Mouse (Mus musculus) cortical plate, adult 2 months (tissue): ENCODE results near the gene Tspan18. TPM values are rescaled to one million over a fixed set of nuclear protein-coding genes. Genes with fewer than 3 reads are reported as not detected.

ENCODE experiments used
- H3K27ac ChIP-seq: fragments of 200-500 bp; 2 replicates; pipeline ENCODE4 v1.5.1; 2012; ENCODE audit warnings: low read length, control low read depth, inconsistent platforms; ENCODE audit not compliant: insufficient read depth
- H3K4me1 ChIP-seq: fragments of 200-500 bp; 2 replicates; pipeline ENCODE4 v1.6.1; 2011; ENCODE audit warnings: low read length; ENCODE audit not compliant: control insufficient read depth, insufficient read depth
- H3K4me3 ChIP-seq: fragments of 200-500 bp; 2 replicates; pipeline ENCODE4 v1.5.1; 2011; ENCODE audit warnings: mild to moderate bottlenecking, low read length, control low read depth; ENCODE audit not compliant: insufficient read depth
- CTCF ChIP-seq: fragments of 200-500 bp; IDR thresholded peaks from 2 replicates; pipeline ENCODE4 v1.5.1; 2011; ENCODE audit warnings: mild to moderate bottlenecking, control low read depth, low read length; ENCODE audit not compliant: insufficient read depth; ENCODE audit errors: extremely low read depth
- POLR2A ChIP-seq: fragments of 200-500 bp; IDR thresholded peaks from 2 replicates; pipeline ENCODE4 v1.6.1; 2011; ENCODE audit warnings: mild to moderate bottlenecking, low read length, control low read depth; ENCODE audit not compliant: insufficient read depth; ENCODE audit errors: extremely low read depth
- polyA plus RNA-seq: library from polyadenylated mRNA; depleted of rRNA; stranded (reverse); fragments of >200 nt; gene quantifications from 2 replicates; pipeline ENCODE4 v1.2.3, GENCODE M21; 2012

The Tspan18 gene
- polyA plus RNA-seq, 1 experiment = 1.7 TPM

DNA sequence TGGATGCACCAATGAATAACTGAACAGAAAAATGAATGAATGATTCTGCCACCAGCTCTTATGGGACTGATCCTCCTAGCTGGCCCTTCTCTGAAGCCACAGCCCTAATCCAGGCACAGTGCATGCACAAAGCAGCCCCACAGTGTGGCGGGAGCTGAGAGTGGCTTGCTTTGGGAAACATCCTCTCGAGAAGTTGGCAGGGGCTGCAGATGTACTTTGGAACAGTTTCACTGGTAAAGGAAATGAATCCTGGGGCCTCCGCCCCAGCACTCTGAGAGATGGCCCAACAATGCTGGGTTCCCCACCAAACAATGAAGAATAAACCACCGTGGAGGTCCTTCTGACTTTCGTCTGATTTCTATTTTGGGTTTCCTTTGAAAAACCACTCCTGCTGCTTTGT lies 64.2 kb downstream of the Tspan18 start:
- no peak for TF ChIP-seq CTCF
- no peak for TF ChIP-seq POLR2A
- H3K27ac ChIP-seq = no peak overlapping the region
- no peaks in the 10 kb centered on the region for H3K4me1 ChIP-seq

DNA sequence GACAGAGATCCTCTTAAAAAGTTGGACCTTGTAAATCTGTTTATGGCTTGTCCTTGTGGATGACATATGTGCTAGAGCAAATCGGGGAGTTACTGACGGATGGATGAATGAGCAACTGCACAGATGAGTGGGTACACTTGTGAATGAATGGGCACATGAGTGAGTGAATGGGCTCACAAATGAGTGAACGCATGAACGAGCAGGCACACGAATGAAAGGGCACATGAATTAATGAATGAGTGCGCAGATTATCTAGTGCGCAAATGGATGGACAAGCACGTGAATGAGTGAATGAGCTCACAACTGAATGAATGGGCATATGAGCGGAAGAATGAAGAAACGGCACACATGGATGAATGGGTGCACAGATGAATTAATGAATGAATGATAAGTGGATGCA lies 64.7 kb downstream of the Tspan18 start:
- Histone ChIP-seq H3K4me3 (no peak overlapping the region), H3K27ac (no peak overlapping the region), H3K4me1 (no peaks in the 10 kb centered on the region)
- TF ChIP-seq CTCF = no peak
- no peak for TF ChIP-seq POLR2A

More for the DNA sequence above, 64.2 kb downstream of the Tspan18 start:
- H3K4me3 ChIP-seq = no peak overlapping the region

DNA sequence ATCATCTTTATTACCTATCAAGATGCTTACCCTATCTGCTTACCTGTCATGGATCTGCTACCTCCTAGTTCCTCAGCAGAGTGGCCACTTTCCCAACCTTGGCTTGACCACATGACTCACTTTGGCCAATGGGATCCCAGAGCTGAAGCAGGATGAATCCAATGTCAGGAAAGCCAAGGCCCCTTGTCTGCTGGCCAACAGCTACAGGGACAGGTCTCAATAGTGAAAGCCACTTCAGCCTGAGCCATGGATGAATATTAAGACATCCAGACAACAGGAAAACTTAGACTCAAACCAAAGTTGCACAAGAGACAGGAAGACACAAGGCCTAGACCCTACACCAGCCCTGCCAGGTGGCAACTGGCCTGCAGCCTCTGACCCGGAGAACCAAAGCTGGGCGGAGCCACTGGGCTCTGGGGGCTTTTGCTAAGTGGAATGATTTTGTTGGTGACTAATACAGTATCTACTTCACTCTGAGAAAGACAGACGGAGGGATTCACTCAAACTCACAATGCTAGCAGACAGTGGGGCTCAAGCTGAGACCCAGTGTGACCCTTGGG lies 65.5 kb downstream of the Tspan18 start:
- no peak overlapping the region for H3K4me3 ChIP-seq
- no peaks in the 10 kb centered on the region for H3K4me1 ChIP-seq
- no peak for TF ChIP-seq POLR2A
- no peak for TF ChIP-seq CTCF
- no peak overlapping the region for H3K27ac ChIP-seq

DNA sequence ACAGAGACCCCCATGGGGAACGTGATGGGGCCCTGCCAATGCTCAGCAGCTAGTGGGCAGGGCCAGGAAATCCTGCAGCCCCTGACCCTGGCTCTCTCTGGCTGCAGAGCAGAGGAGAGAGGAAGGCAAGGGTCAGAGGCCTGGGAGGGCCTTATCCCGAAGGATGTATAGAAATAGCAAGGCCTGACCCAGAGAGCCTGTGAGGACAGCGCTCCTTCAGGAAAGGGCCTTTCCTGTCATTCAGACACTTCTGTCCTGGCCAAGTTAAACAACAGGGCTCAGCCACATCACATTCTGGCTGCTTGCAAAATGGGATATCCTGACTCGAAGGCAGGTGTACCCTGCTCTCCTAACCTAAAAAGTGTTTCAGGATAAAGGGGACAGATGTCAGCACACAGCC lies 66.5 kb downstream of the Tspan18 start:
- no peaks in the 10 kb centered on the region for H3K4me1 ChIP-seq
- H3K4me3 ChIP-seq = no peak overlapping the region
- TF ChIP-seq CTCF = no peak
- H3K27ac ChIP-seq = no peak overlapping the region

DNA sequence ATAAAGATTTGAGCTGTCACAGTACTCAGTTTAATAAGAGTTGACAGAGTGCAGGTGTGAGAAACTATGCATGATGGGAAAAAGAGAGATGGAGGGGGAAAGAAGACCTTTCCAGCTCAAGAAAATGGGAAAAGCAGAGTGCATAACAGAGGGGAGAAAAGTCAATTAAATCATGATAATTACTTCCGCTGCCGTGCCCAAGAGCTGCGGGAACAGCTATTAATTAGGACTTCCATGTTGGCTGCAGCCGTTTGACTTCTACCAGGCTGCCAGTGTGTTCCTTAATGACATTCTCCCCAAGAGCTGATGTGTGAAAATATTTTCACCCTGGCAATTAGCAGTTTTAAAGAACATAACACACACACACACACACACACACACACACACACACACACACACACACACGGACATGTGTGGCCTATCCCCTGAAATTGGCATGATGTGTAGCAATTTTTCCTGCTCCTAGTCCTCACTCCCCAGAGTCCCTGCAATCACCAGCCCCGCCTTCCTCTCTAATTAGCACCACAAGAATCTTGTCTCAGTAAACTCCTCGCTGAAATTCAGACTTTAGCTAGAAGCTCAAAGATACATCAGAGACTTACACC lies 67.6 kb downstream of the Tspan18 start:
- TF ChIP-seq CTCF = no peak
- TF ChIP-seq POLR2A = no peak
- Histone ChIP-seq H3K27ac (no peak overlapping the region), H3K4me1 (no peaks in the 10 kb centered on the region), H3K4me3 (no peak overlapping the region)

DNA sequence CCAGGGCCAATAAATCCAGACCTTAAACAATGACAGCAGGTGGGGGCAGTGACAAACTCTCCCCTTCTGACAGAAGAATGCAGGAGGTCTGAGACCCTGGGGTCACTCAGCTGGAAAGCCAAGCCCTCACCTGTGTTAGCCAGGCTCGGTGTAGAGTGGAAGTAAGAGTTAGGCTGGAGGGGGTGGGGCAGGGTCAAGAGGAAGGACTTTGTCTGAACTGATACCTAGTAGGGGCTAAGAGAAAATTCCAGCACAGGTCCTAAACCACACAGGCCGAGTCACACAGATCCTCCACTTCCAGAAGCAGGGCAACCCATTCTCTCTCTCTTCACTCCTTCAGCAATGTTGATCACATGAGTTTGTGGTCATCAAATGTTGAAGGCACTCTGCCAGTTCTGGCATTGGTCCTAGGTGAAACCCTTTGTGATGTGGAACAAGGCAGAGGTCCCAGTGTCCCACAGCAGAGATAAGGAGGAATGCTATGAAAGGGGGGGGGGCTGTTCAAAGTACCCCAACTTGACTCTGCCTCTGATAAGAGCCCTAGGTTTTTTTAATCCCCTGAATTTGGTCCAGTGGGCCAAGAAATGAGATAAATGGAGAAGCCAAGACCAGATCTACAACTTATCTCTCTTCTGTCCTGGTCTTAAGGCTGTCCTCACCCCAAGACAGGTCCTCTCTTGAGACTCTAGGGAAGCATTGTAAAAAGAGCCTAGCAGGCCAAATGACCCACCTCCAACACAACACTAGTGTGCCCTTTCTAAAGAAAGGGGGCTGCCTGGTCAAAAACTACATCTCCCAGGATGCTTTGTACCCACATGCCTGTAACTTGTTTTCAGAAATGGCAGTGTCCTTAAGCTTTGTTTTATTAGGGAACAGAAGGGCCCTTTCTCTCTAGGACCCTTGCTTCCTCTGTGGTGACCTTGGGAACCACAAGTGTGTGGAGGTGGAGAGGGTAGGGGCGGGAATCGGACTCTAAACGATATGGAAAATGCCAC lies 71.7 kb downstream of the Tspan18 start:
- Histone ChIP-seq H3K4me1 (no peaks in the 10 kb centered on the region), H3K4me3 (no peak overlapping the region), H3K27ac (no peak overlapping the region)
- TF ChIP-seq CTCF (no peak), POLR2A (no peak)

DNA sequence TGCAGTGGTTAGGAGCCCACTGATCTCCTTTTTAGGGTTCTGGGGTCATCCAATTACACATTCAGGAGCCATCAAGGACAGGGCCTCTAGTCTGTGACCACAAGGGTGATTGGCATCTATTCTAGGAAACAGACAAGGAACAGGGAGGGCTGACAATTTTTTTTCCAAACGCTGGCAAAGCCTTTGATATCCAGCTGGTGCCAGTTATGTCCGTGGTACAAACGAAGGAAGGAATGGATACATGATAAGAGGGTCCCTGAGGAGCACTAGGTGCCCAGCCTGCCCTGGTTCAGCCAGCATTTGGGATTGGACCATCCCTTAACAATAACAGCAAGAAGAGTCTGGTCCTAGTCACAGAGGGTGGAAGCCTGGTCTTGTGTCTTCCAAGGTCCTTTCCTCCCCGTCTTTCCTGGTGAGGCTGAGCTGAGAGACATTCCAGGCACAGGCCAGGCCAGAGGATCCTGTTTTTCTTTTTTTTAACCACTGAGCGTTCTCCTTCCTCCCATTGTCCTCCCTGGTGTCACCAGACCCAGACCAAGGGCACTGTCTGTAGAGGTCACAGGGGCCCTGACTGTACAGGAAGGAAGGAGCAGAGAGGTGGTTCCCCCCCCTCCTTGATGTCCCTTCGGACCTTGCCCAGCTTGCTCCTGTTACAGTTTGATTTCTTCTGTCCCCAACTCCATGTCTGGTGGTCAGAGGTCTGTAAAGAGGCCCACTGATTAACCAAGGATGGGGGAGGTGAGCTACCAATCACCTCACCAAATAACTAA lies 72.6 kb downstream of the Tspan18 start:
- H3K4me3 ChIP-seq = no peak overlapping the region
- TF ChIP-seq CTCF (no peak), POLR2A (no peak)
- H3K4me1 ChIP-seq = no peaks in the 10 kb centered on the region
- no peak overlapping the region for H3K27ac ChIP-seq

DNA sequence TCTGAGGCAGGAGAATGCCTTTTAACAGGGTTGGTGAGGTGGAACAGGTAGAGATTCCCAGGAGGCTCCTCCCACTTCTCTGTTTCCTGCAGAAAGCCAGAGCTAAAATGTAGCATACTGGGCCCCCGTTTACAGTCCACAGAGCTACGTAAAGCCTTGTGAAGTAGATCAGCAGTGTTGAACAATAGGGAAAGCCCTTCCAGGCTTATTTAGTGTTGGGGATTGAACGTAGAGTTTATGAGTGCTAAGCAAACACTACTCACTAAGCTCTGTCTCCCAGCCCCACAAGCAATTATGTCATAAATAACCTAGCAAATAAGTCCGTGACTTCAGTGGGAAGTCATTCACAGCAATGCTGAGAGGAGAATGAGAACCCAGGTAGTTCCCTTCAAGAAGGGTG lies 76.7 kb downstream of the Tspan18 start:
- no peaks in the 10 kb centered on the region for H3K4me1 ChIP-seq
- TF ChIP-seq CTCF = no peak
- no peak for TF ChIP-seq POLR2A
- H3K4me3 ChIP-seq = no peak overlapping the region
- no peak overlapping the region for H3K27ac ChIP-seq

DNA sequence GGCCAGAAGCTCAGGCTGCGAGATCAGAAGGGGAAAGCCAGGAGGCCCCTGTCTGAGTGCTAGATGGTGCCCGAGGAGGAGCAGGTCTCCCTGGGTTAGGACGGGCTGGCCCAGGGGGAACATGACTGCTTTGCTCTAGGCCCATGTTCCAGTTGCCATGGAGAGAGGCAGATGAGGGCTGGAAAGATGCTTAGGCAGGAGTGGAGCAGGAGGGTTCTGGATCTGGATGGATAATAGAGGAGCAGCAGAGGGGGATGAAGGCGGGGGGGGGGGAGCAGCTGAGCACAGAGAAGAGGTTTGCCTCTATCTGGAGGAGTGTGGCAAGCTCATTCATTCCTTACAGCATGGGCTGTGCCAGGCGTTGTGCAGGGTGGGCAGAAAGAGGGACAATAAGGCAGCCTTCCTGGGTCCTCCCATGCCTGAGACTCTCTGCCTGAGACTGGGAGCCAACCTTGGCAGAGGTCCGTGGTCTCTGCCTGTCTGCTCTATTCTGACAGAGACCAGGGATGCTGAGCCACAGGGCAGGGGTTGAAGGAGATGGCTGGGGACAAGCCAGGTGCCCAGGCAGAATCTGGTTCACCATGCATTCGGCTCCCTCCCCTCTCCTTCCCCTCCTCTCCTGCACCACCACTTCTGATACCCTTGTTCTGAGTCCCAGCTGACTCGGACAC lies 77.4 kb downstream of the Tspan18 start:
- Histone ChIP-seq H3K4me3 (no peak overlapping the region), H3K27ac (no peak overlapping the region), H3K4me1 (no peaks in the 10 kb centered on the region)
- TF ChIP-seq POLR2A (no peak), CTCF (no peak)
